ENCODE assay signal across 8 mouse cellular contexts in genomic region chr17:43076801-43077493, GRCm38 (mm10).
DNase-seq lines count a peak whose midpoint lies in the region; ATAC-seq lines count a peak whose summit lies in the region.

No protein-coding gene starts in this region.

- no peaks in the 10 kb centered on the region for H3K27me3 ChIP-seq in heart, embryonic 11.5 days (ENCODE audit: control insufficient read depth, insufficient read depth, low read length)
- H3K27me3 ChIP-seq in kidney, embryonic 15.5 days = no peaks in the 10 kb centered on the region
- H3K27me3 ChIP-seq in limb, embryonic 15.5 days = no peaks in the 10 kb centered on the region
- H3K27me3 ChIP-seq in midbrain, embryonic 16.5 days (ENCODE audit: control insufficient read depth, insufficient read depth, low read depth, low read length) = no peaks in the 10 kb centered on the region
- no peaks in the 10 kb centered on the region for H3K27me3 ChIP-seq in stomach, embryonic 16.5 days (ENCODE audit: control insufficient read depth, insufficient read depth, low read length)

- H3K4me3 ChIP-seq in heart, embryonic 11.5 days (ENCODE audit: low read depth, low read length) = no peak overlapping the region; the same call in 1 of the 2 replicates
- H3K4me3 ChIP-seq in kidney, embryonic 15.5 days (replicated peaks) = 0 out of 2 replicates have a peak overlapping the region, but pooled peaks have one; percentile 11
- H3K4me3 ChIP-seq in limb, embryonic 15.5 days = peak overlapping the region; percentile 10; the same call in 1 of the 2 replicates
- H3K4me3 ChIP-seq in midbrain, embryonic 16.5 days (ENCODE audit: low read depth, low read length) = peak overlapping the region; percentile 2; the same call in 1 of the 2 replicates
- H3K4me3 ChIP-seq in stomach, embryonic 16.5 days (replicated peaks; ENCODE audit: low read length) = peak overlapping the region; percentile 25

- peak overlapping the region; percentile 57; the same call in 1 of the 2 replicates for H3K27ac ChIP-seq in heart, embryonic 11.5 days (ENCODE audit: low read depth, low read length)
- H3K27ac ChIP-seq in kidney, embryonic 15.5 days = peak overlapping the region; percentile 82
- peak overlapping the region; percentile 8; the same call in 1 of the 2 replicates for H3K27ac ChIP-seq in limb, embryonic 15.5 days
- peak overlapping the region; percentile 35; the same call in 1 of the 2 replicates for H3K27ac ChIP-seq in midbrain, embryonic 16.5 days (ENCODE audit: low read length)
- H3K27ac ChIP-seq in stomach, embryonic 16.5 days (ENCODE audit: low read length) = peak overlapping the region; percentile 44

- peak overlapping the region; percentile 59 for H3K9ac ChIP-seq in heart, embryonic 11.5 days (ENCODE audit: low read depth, low read length)
- H3K9ac ChIP-seq in kidney, embryonic 15.5 days = 0 out of 2 replicates have a peak overlapping the region, but pooled peaks have one; percentile 5
- no peak overlapping the region for H3K9ac ChIP-seq in limb, embryonic 15.5 days
- no peak overlapping the region for H3K9ac ChIP-seq in midbrain, embryonic 16.5 days (ENCODE audit: low read depth, low read length)
- H3K9ac ChIP-seq in stomach, embryonic 16.5 days (ENCODE audit: low read length) = peak overlapping the region; percentile 43; the same call in 1 of the 2 replicates

- peaks cover 13% of the 10 kb centered on the region; the same call in 1 of the 2 replicates for H3K4me1 ChIP-seq in heart, embryonic 11.5 days (ENCODE audit: control insufficient read depth, insufficient read depth, low read length)
- H3K4me1 ChIP-seq in kidney, embryonic 15.5 days = peaks cover 51% of the 10 kb centered on the region
- peaks cover 4% of the 10 kb centered on the region; the same call in 1 of the 2 replicates for H3K4me1 ChIP-seq in limb, embryonic 15.5 days
- peaks cover 3% of the 10 kb centered on the region; the same call in 1 of the 2 replicates for H3K4me1 ChIP-seq in midbrain, embryonic 16.5 days (ENCODE audit: control insufficient read depth, insufficient read depth, low read length)
- peaks cover 20% of the 10 kb centered on the region for H3K4me1 ChIP-seq in stomach, embryonic 16.5 days (ENCODE audit: control insufficient read depth, insufficient read depth, low read length)

- DNase-seq in adrenal gland, adult (ENCODE audit: inconsistent age in 2 of 2, low spot score in 1 of 2) = peak; percentile 16 to 33
- DNase-seq in adrenal gland, postnatal 4 days (ENCODE audit: low spot score in 2 of 2) = no peak
- DNase-seq in fibroblast of lung, adult 2 months (ENCODE audit: low read depth) = peak; percentile 60

- peak; percentile 86 for ATAC-seq in heart, embryonic 11.5 days (replicated peaks; ENCODE audit: insufficient number of reproducible peaks, low FRiP score, low TSS enrichment)
- peak; percentile 95 for ATAC-seq in kidney, embryonic 15.5 days (replicated peaks; ENCODE audit: low FRiP score)
- peak; percentile 83; the same call in 1 of the 2 replicates for ATAC-seq in limb, embryonic 15.5 days (ENCODE audit: insufficient number of reproducible peaks, low FRiP score, low TSS enrichment, low read depth)
- peak; percentile 91 for ATAC-seq in midbrain, embryonic 16.5 days
- ATAC-seq in stomach, embryonic 16.5 days (ENCODE audit: insufficient read depth, low FRiP score) = peak; percentile 91

- no peaks in the 10 kb centered on the region for H3K9me3 ChIP-seq in heart, embryonic 11.5 days (replicated peaks; ENCODE audit: control insufficient read depth, low read length)
- no peaks in the 10 kb centered on the region for H3K9me3 ChIP-seq in kidney, embryonic 15.5 days (replicated peaks)
- no peaks in the 10 kb centered on the region for H3K9me3 ChIP-seq in limb, embryonic 15.5 days
- H3K9me3 ChIP-seq in midbrain, embryonic 16.5 days (replicated peaks; ENCODE audit: control insufficient read depth, low read length, poor library complexity, severe bottlenecking) = no peaks in the 10 kb centered on the region
- H3K9me3 ChIP-seq in stomach, embryonic 16.5 days (replicated peaks; ENCODE audit: control insufficient read depth, low read length) = no peaks in the 10 kb centered on the region

- H3K4me2 ChIP-seq in heart, embryonic 11.5 days = peak overlapping the region; percentile 55
- H3K4me2 ChIP-seq in kidney, embryonic 15.5 days = peak overlapping the region; percentile 44
- peak overlapping the region; percentile 32 for H3K4me2 ChIP-seq in limb, embryonic 15.5 days
- peak overlapping the region; percentile 40 for H3K4me2 ChIP-seq in midbrain, embryonic 16.5 days (ENCODE audit: low read length)
- H3K4me2 ChIP-seq in stomach, embryonic 16.5 days (ENCODE audit: low read depth, low read length) = peak overlapping the region; percentile 47

- no peaks in the 10 kb centered on the region for H3K36me3 ChIP-seq in heart, embryonic 11.5 days (ENCODE audit: control insufficient read depth, insufficient read depth, low read length)
- no peaks in the 10 kb centered on the region for H3K36me3 ChIP-seq in kidney, embryonic 15.5 days
- H3K36me3 ChIP-seq in limb, embryonic 15.5 days = no peaks in the 10 kb centered on the region
- no peaks in the 10 kb centered on the region for H3K36me3 ChIP-seq in midbrain, embryonic 16.5 days (ENCODE audit: control insufficient read depth, insufficient read depth, low read length)
- no peaks in the 10 kb centered on the region for H3K36me3 ChIP-seq in stomach, embryonic 16.5 days (ENCODE audit: control insufficient read depth, insufficient read depth, low read length)

- 24% methylated on average over 18 of the region's 18 CpGs for WGBS in heart, embryonic 11.5 days (ENCODE audit: insufficient replicate concordance)
- 24% methylated on average over 18 of the region's 18 CpGs for WGBS in kidney, embryonic 15.5 days
- WGBS in limb, embryonic 15.5 days = 18% methylated on average over 18 of the region's 18 CpGs
- 22% methylated on average over 18 of the region's 18 CpGs for WGBS in midbrain, embryonic 16.5 days
- WGBS in stomach, embryonic 16.5 days = 21% methylated on average over 18 of the region's 18 CpGs

Comparison
In these comparisons a context has a peak if more than half of its experiments do, and no peak if none do; other contexts are left out.
1. DNase-seq: peak in adrenal gland, adult (2 of 2) and fibroblast of lung, adult 2 months (single experiment); none in adrenal gland, postnatal 4 days (0 of 2).
2. H3K27ac ChIP-seq: peak in every context shown above with its lines; median percentile 82 in kidney, embryonic 15.5 days; 57 in heart, embryonic 11.5 days; 44 in stomach, embryonic 16.5 days; 35 in midbrain, embryonic 16.5 days; 8 in limb, embryonic 15.5 days.
3. H3K9ac ChIP-seq: peak in heart, embryonic 11.5 days (single experiment), kidney, embryonic 15.5 days (single experiment) and stomach, embryonic 16.5 days (single experiment); none in limb, embryonic 15.5 days (single experiment) and midbrain, embryonic 16.5 days (single experiment).
4. Peak in every context shown above with its lines, with median percentiles within 50 percentile points of each other: ATAC-seq and H3K4me2 ChIP-seq.